Mouse (Mus musculus) cerebellum, postnatal 14 days (tissue): ENCODE measurements at regions not wholly inside any gene's neighbourhood (a gene's known extent, or its start where the extent isn't known, plus 50 kb on each side); places are given as distances from the start of the nearest gene placed in this dataset.

Source experiments
- DNase-seq, 2 experiments: peaks; one replicate each; pipeline ENCODE4 v3.0.0; 2021; ENCODE audit warnings: mixed read lengths in 2 of 2

GRCm38 (mm10) chr8:87270525-87271187 is 201.8 kb downstream of the Cbln1 start:
- DNase-seq, result no peak

DNA sequence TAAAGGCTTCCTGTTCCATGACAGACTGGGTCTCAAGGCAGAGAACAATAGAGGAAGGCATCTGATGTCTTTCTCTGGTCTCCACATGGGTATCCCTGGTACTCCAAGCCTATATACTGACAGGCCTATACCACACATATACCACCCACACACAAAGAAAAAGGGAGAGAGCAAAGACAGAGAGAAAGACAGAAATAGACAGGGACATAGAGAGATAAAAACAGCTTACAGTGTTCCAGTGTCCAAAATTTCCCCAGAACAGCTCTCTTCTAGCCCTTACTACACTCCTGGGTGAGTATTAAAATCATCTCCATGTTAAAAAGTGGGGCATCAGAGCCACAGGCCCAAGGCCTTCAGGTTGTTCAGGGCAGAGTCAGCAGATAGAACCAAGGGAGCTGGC is 204.2 kb downstream of the Cbln1 start:
- DNase-seq, result no peak

DNA sequence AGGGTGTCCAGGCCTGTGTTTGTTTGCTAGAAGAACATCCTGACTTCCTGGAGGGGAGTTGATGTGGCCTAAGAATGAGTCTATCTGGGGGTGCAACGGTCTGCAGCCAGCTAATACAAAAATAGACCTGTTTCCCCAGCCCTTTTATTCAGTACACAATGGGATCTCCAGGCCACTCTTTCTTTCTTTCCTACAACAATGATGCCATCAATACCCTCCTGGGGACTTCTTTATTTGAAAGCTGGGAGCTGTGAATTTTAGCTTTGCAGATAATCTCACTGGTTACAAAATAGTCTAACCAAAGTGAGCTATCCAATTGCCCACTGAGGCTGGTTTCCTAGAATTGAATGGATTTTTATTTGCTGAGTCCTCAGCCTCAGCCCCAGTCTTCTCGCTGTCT is 207.4 kb downstream of the Cbln1 start:
- no peak for DNase-seq

- peak; percentile 70 to 75 for DNase-seq
Measured at GRCm38 (mm10) chr8:87260305-87260704, 212.1 kb downstream of the Cbln1 start.

DNA sequence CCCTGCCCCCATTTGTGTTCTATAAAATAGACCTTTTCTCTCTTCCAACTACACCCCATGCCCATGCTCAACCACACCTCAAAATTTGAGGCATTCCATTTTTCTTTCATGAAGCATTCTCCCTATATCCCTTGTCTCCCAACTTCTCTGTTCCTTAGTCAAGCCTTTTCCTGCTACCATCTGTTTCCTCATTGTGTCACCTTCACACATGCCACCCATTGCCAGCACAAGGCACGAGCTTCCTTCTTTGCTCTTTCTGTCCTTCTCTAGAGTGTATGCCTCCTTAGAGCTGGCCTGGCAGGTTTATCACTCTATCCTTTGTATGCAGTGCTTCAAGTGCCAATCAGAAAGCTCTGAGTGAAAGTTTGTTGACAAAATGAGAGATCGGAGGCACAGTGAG is 229.7 kb downstream of the Cbln1 start:
- no peak for DNase-seq

DNA sequence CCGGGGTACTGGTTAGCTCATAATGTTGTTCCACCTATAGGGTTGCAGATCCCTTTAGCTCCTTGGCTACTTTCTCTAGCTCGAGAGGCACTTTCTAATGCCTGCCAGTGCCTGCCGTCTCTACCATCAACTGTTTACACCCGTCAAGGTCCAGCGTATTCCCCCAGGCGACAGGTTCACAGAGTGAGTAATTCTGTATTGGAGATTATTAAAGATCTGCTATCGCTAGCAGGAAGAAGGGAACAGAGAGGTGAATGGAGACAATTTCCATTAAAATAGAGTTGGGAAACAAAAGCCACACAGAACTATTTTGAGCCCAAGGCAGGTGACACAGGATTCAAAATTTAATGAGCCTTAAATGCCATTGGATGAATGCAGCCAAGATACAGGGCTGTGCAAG is 235.2 kb downstream of the Cbln1 start:
- peak in 1 of 2 experiments; percentile 27 for DNase-seq

- DNase-seq, result peak in 1 of 2 experiments; percentile 52
Measured at GRCm38 (mm10) chr8:87236438-87236837, 236.0 kb downstream of the Cbln1 start.

GRCm38 (mm10) chr8:87235341-87236075 is 236.9 kb downstream of the Cbln1 start:
- DNase-seq, result peak; percentile 74 to 80

- DNase-seq, result peak; percentile 90 to 95
Measured at GRCm38 (mm10) chr8:87234336-87234735, 238.1 kb downstream of the Cbln1 start.

DNA sequence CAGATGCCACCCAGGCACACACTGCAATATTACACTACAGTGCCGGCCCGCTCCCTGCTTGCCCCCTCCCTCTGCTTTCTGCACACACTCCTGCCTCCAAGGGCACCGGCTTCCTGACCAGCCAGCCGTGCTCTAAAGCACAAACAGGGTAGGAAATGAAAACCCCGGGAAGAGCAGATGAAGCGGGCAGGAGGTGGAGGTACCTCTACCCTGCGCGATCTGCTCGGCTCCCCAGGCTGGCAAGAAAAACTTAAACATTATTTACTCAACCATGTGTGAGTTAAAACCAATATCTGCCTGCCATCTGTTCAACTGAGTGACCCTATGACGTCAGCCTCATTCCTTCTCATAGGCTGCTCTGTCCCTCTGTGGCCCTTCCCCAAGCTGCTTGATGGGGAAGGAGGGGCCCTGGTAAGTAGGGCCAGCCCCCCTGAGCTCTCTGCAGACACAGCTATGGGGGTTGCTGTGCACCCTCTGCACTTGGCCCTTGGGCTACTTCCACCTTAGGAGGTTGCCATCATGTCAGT is 238.5 kb downstream of the Cbln1 start:
- peak; percentile 93 to 94 for DNase-seq

DNA sequence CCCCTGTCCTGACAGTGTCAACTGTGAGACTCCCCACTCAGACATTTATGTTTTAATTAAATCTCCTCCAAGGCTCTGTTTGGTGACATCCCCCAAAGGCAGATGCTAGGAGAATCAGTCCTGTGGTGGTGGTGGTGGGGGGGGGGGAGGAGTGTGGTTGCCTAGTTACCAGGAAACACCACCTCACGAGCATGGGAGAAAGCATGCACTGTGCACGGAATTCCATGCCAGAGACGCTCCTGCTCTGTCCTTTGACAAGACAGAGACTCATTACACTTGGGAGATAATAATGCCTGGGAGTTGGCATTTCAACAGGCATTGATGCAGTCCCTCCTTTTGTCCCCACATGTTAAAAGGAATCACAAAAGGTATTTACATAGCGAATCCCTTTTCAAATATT is 240.6 kb downstream of the Cbln1 start:
- DNase-seq, result peak in 1 of 2 experiments; percentile 42

- DNase-seq, result peak in 1 of 2 experiments; percentile 56
Measured at GRCm38 (mm10) chr8:87230096-87230495, 242.3 kb downstream of the Cbln1 start.

GRCm38 (mm10) chr8:87229182-87229581 is 243.2 kb downstream of the Cbln1 start:
- peak in 1 of 2 experiments; percentile 75 for DNase-seq

- peak; percentile 98 to 99 for DNase-seq
Measured at GRCm38 (mm10) chr8:87228777-87229176, 243.6 kb downstream of the Cbln1 start.

DNA sequence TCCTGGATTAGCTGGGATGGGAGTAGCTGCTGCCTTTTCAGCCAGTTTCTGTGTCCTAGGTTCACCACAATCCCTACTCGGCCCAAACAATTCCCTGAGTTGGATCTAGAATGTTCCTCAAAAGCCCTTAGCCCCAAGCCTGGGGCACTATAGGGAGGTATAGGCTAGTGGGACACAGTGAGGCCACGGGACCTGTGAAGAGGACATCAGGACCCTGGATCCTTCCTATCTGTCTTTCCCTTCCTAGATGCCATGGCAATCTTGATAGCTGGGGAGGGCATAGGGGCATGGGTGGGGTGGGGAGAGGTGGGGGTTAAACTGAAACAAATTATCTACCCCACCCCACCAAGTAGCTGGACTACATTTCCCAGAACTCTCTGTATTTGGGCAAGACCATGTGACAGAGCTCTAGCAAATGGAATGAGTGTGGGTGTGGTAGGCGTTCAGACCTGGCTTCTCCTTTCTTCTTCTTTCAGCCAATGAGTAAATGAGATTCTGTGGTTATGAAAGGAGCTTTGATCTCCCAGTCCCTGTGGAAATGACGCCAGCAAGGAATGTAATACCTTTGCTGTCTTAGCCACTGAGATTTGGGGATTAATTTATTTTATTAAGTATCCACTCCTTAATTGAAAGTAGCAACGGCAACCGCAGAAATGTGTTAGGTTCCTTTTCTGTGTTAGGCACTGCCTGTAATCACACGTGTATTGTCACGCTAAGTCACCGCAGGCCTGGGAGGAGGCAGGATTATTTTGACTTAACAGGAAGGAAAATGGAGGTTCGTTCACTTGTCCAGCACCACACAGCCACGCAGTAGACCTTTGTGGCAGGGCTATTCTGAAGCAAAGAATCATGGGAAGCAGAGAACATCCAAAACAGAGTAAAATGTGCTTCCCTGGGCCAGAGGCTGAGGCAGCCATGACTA is 246.6 kb downstream of the Cbln1 start:
- peak in 1 of 2 experiments; percentile 54 for DNase-seq

DNA sequence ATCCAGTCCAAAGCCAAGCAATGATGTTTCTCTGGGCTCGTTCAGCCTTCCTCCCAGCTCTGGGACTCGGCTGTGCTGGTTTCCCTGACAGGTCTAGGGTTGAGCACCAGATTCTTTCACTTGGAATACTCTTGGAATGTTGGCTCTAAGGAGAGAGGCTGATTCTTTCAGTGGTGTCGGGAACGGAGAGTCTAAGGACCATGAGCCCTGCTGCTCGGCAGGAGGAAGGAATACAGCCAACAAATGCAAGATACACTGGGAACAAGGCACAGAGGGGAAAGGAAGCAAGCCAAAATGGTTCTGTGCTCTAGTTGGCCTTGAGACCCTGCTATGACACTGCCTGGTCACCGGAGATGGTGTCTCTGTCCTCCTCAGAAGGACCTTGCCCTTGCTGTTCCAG is 251.8 kb downstream of the Cbln1 start:
- peak in 1 of 2 experiments; percentile 61 for DNase-seq

DNA sequence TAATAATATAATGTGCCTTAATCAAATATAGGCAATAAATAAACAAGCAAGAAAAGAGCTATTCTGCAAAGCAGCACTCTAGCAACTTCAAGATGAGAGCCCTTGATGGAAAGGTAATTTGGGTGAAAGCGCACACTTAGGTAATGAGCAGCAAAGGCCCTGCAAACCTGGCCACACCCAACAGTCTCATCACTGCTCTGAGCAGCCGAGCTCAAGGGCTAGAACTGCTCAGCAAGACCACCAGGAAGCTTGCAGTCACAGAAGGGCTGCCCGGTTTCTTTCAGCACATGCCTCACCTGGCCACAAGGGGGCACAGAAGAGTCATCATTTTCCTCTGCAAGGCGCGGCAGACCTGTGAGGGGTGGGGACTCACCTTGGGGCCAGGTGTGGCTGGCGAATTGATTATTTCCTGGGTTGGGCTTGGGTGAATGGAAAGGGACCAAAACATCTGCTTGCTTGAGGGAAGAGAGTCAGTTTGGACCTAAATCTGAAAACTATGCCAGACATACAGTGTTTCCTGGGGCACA is 253.4 kb downstream of the Cbln1 start:
- peak; percentile 87 to 91 for DNase-seq

DNA sequence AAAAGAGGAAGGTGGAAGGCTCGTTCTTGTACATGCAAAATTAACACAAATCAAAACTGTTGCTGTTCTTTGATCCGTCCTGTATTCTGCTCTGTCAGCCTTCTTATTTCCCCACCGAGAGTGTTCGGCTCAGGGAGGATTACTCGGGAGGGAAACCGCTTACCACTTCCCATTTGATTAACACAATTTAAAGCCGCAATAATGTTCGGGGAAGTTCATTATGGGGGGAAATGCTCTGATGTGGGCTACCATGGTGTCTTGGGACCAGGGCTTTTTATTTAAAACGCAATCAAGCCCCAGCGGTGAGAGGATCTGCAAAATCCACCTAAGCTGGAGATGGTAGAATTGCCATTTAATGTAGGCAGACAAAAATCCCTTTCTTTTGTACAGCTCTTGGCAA is 257.4 kb downstream of the Cbln1 start:
- no peak for DNase-seq

DNA sequence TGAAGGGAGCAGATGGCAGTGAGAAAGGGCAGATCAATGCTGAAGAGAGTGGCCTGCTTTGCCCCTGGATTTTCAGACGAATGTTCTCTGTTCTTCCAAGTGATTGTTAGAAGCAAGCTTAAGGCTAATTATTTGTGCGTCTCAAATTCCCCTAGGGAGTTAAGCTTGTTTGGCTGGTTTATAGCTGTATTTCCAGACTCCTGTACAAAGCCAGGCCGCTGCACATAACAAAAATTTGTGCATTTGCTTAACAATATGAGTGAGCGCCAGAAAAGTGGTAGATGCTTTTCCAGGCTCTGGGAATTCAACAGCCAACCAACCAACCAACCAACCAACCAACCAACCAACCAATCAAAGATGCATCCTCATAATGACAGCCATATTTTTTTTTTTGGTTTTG is 261.9 kb downstream of the Cbln1 start:
- no peak for DNase-seq

DNA sequence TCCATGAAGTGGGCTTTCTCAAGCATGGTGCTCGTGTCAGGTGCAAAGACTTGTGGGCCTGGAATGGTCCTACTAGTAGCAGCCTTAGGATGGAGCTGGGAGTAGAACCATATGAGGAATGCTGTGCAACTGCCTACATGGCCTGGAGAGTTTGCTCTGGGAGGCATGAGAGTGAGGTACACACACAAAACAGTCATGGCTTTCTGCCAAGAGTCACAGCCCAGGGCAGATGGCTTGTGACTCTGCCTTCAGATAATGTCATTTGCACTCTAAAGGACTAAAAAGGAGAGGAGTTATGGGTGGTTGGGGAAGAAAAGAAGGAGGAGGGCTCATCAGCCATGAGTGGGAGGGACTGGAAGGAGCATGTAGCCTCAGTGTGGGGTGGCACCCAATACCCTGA is 263.1 kb downstream of the Cbln1 start:
- DNase-seq, result peak; percentile 62 to 69

- peak in 1 of 2 experiments; percentile 7 for DNase-seq
Measured at GRCm38 (mm10) chr8:87208036-87208435, 264.4 kb downstream of the Cbln1 start.

DNA sequence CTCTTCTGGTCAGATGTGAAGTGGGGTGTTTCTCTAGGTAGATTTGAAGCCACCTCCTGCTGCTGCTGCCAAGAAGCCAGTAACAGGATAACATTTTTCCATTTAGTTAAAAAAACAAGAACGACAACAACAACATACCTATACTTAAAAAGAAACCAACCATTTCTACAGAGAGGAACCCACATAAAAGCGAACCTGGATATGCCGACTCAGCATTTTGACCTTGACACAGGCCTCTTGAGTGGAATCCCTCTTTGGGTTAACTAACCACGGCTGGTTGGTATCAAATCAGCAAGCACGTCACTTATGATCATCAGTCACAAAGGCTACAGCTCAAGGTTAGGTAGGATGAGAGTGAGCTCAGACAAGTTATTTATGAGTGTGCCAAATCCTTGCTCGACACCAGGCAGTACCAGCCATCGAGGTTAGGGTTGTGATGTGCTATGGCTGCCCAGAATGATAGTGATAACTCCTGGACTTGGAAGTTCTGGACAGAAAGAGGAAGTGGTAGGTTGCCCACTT is 269.7 kb downstream of the Cbln1 start:
- DNase-seq, result no peak
